Mouse (Mus musculus): ENCODE data around the gene Lipc.
A peak's percentile ranks its signal among the peaks of the same experiment; 100 is the strongest.

The Lipc gene

GRCm38 (mm10) chr9:70914659-70915355, 37.2 kb downstream of the Lipc start:
- DNase-seq (ENCODE audit: low read depth, low spot score) = no peak

- no peak for DNase-seq (ENCODE audit: low read depth, low spot score)
Measured at GRCm38 (mm10) chr9:70911163-70911562, 40.9 kb downstream of the Lipc start.

GRCm38 (mm10) chr9:70910351-70910750, 41.7 kb downstream of the Lipc start:
- DNase-seq (ENCODE audit: low read depth, low spot score) = no peak

GRCm38 (mm10) chr9:70902821-70903730, 49.0 kb downstream of the Lipc start:
- DNase-seq (ENCODE audit: low read depth, low spot score) = no peak

- DNase-seq (ENCODE audit: low read depth, low spot score) = no peak
Measured at GRCm38 (mm10) chr9:70894201-70894600, 57.8 kb downstream of the Lipc start.

GRCm38 (mm10) chr9:70893526-70893925, 58.5 kb downstream of the Lipc start:
- no peak for DNase-seq (ENCODE audit: low read depth, low spot score)

- no peak for DNase-seq (ENCODE audit: low read depth, low spot score)
Measured at GRCm38 (mm10) chr9:70892627-70893026, 59.4 kb downstream of the Lipc start.

- no peak for DNase-seq (ENCODE audit: low read depth, low spot score)
Measured at GRCm38 (mm10) chr9:70891431-70892133, 60.4 kb downstream of the Lipc start.

- DNase-seq (ENCODE audit: low read depth, low spot score) = no peak
Measured at GRCm38 (mm10) chr9:70890736-70891135, 61.3 kb downstream of the Lipc start.

- DNase-seq (ENCODE audit: low read depth, low spot score) = no peak
Measured at GRCm38 (mm10) chr9:70888969-70889368, 63.1 kb downstream of the Lipc start.

GRCm38 (mm10) chr9:70888556-70888955, 63.5 kb downstream of the Lipc start:
- DNase-seq (ENCODE audit: low read depth, low spot score) = no peak

- no peak for DNase-seq (ENCODE audit: low read depth, low spot score)
Measured at GRCm38 (mm10) chr9:70881982-70882381, 70.0 kb downstream of the Lipc start.

GRCm38 (mm10) chr9:70878823-70879222, 73.2 kb downstream of the Lipc start:
- DNase-seq (ENCODE audit: low read depth, low spot score) = no peak

- DNase-seq (ENCODE audit: low read depth, low spot score) = no peak
Measured at GRCm38 (mm10) chr9:70878157-70878556, 73.9 kb downstream of the Lipc start.

GRCm38 (mm10) chr9:70875490-70875889, 76.5 kb downstream of the Lipc start:
- no peak for DNase-seq (ENCODE audit: low read depth, low spot score)

- DNase-seq (ENCODE audit: low read depth, low spot score) = no peak
Measured at GRCm38 (mm10) chr9:70875059-70875458, 77.0 kb downstream of the Lipc start.

GRCm38 (mm10) chr9:70872675-70873074, 79.4 kb downstream of the Lipc start:
- no peak for DNase-seq (ENCODE audit: low read depth, low spot score)

- no peak for DNase-seq (ENCODE audit: low read depth, low spot score)
Measured at GRCm38 (mm10) chr9:70870326-70870725, 81.7 kb downstream of the Lipc start.

GRCm38 (mm10) chr9:70869169-70869873, 82.7 kb downstream of the Lipc start:
- DNase-seq (ENCODE audit: low read depth, low spot score) = no peak

- no peak for DNase-seq (ENCODE audit: low read depth, low spot score)
Measured at GRCm38 (mm10) chr9:70867381-70867780, 84.6 kb downstream of the Lipc start.

- DNase-seq (ENCODE audit: low read depth, low spot score) = no peak
Measured at GRCm38 (mm10) chr9:70864039-70864438, 88.0 kb downstream of the Lipc start.

GRCm38 (mm10) chr9:70863299-70863698, 88.7 kb downstream of the Lipc start:
- peak; percentile 41 for DNase-seq (ENCODE audit: low read depth, low spot score)

All from skeletal muscle tissue, adult 2 months (tissue).